Mouse (Mus musculus) duodenum, adult 2 months (tissue): ENCODE data around the gene Foxr1. TPM values are rescaled to one million over a fixed set of nuclear protein-coding genes. Genes with fewer than 3 reads are reported as not detected.

Experiments
- polyA plus RNA-seq: library from polyadenylated mRNA; depleted of rRNA; stranded (reverse); fragments of >200 nt; gene quantifications from 2 replicates; pipeline ENCODE4 v1.2.3, GENCODE M21; 2012; ENCODE audit warnings: low replicate concordance; rRNA removed

Foxr1 gene
- not detected in 2 replicates for polyA plus RNA-seq

DNA sequence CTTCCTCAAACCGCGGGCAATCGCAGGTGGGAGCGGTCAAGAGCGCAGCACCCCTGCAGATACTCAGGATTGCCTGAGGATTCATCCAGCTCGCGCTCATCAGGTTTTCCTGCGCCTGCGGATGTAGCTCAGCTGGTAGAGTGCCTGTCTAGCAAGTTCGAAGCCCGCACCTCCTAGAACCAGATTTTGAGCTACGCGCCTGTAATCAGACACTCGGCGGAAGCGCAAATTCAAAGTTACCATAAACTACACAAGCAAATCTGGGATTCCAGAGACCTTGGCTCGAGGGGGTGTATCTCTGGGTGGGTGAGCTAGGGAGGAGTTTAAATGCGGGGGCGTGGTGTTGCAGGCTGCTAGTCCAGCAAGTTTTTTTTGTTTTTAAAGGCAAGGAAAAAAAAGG lies at the start of gene Foxr1:
Gene Foxr1 (minus strand): TSS at position 176 of the 400 bp plus-strand sequence.

DNA sequence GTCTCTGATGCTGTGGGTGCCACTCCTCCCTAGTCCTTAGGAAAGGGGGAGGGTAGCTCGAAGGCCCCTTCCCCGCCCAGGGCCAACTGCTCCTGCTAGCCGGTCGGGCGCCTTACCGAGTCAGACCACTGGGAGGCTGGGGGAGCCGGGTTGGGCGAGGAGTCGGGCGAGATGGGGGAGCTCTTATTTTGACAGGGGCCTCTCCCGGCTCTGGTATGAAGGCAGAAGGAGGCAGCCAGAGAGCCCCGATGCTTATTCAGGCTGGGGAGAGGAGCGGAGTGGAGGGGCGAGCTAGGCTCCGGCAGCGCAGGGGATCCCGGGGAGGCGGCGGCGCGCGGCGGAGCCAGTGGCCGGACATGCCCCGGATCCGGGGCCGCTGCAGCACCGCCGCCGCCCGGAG lies 41.6 kb upstream of the Foxr1 start, which contains the start of gene Bcl9l:
Gene Bcl9l (plus strand): TSS at position 274 of the 400 bp plus-strand sequence.

DNA sequence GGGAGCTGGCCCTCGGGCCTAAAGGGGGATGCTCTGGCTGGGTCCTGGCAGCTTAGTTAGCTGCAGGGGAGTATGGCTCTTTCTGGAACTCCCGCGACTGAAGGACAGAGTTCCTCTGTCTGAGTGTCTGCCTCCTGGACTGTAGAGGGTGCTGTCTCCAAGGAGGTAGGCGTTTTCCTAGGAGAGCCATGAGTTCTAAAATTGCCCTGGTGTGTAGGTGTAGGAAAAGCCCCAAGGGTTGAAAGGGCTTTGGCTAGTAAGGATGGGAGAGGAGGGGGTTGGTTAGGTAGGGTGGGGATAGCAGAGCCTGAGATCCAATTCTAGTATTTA lies 13.9 kb upstream of the Foxr1 start, which contains the start of gene Upk2:
Gene Upk2 (minus strand): TSS at position 86 of the 330 bp plus-strand sequence.

DNA sequence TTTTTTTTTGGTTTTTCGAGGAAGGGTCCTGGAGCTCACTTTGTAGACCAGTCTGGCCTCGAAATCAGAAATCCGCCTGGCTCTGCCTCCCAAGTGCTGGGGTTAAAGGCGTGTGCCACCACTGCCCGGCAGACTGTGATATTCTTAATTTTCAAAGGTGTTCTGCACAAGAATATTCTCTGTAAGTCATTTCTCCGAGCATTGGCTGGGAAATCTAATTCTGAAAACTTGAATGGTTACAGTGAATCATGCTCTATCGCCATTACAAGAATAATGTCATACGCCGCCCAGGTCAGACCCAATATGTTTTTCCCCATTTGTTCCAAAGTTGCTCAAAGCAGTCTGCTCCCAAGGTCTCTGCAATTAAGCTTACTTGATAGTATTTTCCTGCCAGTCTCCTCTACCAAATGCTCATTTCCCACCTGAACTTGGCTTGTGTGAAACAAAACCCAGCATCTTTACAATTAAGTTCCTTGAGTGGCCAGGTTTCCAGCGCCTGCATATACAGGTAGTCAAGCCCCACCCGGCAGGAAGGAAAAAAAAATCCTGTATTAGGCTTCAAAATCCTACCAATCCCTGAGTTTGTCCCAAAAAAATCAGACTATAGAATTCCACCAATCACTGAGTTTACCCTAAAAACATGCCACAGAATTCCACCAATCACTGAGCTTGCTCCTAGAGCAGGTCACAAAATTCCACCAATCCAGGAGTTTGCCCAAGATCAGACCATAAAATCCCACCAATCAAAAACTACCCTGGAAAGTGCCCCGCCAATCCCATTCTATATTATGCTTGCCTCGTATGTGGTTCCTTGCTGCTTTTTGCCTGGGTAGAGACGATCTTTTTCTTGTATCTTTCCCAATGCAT lies 22.2 kb downstream of the Foxr1 start, which contains the start of gene Ccdc84:
Gene Ccdc84 (minus strand): TSS at position 51 of the 867 bp plus-strand sequence.

DNA sequence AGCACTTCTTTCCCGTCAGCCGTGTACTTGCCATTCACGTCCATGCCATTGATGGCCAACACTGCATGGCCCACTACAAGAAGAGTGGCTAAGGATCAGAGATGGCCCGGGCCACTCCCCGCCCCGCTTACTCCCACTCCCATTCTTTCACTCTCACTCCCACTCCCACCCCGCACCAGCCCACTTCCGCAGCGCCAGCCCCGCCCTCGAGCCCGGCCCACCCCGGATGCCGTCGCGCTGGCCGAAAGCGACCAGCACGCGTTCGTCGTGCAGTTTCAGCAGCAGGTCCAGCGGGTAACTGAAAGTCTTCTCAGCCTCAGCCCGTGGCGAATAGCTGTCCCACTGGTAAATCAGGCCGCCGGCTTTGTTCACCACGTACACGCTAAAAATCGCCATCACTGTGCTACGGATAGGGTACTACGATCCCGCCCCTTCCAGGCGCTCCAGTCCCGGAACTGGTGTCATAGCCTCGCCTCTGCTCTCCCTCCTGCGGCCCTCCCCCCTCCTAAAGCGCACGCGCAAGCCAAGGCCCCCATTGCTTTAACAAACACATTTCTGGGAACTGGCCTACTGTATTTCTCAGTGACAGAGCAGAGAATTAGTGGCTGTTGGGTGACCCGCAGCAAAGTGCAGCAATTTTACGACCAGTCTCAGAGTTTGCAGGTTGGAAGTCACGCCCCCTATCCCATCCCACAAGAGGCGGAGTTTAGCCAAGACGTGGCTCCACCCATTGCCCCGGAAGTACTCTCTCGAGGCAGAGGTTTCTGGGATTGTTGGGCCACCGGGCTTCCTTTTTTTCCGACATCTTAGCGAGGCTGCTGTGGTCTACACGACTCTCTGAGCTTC lies 33.8 kb downstream of the Foxr1 start, which contains the start of the genes Rps25 and Trappc4:
Gene Rps25 (plus strand): TSS at position 234 of the 846 bp plus-strand sequence.
Gene Trappc4 (minus strand): TSS at position 695 of the 846 bp plus-strand sequence.

DNA sequence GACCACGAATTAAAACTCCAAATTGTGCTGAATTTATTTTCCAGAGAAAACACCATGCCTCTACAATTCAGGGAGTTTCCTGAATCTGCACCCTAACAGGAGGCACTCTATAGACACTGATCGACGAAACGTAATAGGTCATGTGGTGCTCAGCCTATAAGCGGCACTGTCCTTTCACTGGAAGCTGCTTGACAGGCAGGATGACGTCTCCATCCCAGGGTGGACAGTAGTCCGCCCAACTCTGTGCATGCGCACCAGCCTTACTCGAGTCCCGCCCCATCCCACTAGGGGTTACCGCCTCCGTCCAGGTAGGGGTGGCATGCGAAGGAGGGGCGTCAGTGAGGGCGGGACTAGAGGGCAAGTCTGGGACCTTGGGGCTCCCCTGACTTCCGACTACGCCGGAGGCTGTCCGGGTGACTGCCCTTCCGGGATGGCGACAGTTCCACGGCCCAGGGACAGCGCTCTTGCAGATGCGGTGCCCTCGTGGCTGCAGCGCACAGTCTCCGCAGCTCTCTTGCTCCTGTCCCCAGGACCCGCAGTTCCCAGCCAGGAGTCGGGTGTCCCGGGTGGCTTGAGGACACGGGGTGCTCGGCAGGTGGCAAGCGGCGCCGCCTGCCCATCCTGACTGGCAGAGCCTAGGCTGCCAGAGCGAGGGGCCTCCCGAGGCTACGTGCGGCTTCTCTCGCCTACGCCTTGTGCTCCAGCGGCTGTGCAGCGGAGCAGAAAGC lies 44.1 kb downstream of the Foxr1 start, which contains the start of gene Slc37a4:
Gene Slc37a4 (plus strand): TSS at position 169 of the 728 bp plus-strand sequence.

Other genes with a start within 250 kb of the Foxr1 start
- gene Cbl, start 207.1 kb downstream of the Foxr1 start, polyA plus RNA-seq: 3.6 and 3.9 TPM in 2 replicates
- gene Ccdc153, start 200.5 kb downstream of the Foxr1 start, polyA plus RNA-seq: not detected in 2 replicates
- gene Pdzd3, start 189.7 kb downstream of the Foxr1 start, polyA plus RNA-seq: 10.0 and 25.1 TPM in 2 replicates
- 4.2 and 5.8 TPM in 2 replicates for gene Nlrx1, start 172.5 kb downstream of the Foxr1 start, polyA plus RNA-seq
- 1.6 and 1.7 TPM in 2 replicates for gene Abcg4, start 152.5 kb downstream of the Foxr1 start, polyA plus RNA-seq
- 14.2 and 16.9 TPM in 2 replicates for gene Hinfp, start 135.5 kb downstream of the Foxr1 start, polyA plus RNA-seq
- gene C2cd2l, start 120.9 kb downstream of the Foxr1 start, polyA plus RNA-seq: 158 and 249 TPM in 2 replicates
- gene Dpagt1, start 115.1 kb downstream of the Foxr1 start, polyA plus RNA-seq: 40.0 and 42.8 TPM in 2 replicates
- 134 and 260 TPM in 2 replicates for gene H2afx, start 106.4 kb downstream of the Foxr1 start, polyA plus RNA-seq
- gene Hmbs, start 96.9 kb downstream of the Foxr1 start, polyA plus RNA-seq: 35.1 and 44.5 TPM in 2 replicates
- gene Vps11, start 79.5 kb downstream of the Foxr1 start, polyA plus RNA-seq: 13.9 and 17.1 TPM in 2 replicates
- gene Hyou1, start 61.6 kb downstream of the Foxr1 start, polyA plus RNA-seq: 42.8 and 52.8 TPM in 2 replicates
- gene Slc37a4, start 44.3 kb downstream of the Foxr1 start, polyA plus RNA-seq: 40.0 and 85.7 TPM in 2 replicates
- gene Rps25, start 34.0 kb downstream of the Foxr1 start, polyA plus RNA-seq: 30.8 and 41.9 TPM in 2 replicates
- gene Trappc4, start 33.5 kb downstream of the Foxr1 start, polyA plus RNA-seq: 25.1 and 36.3 TPM in 2 replicates
- 15.0 and 16.9 TPM in 2 replicates for gene Ccdc84, start 22.6 kb downstream of the Foxr1 start, polyA plus RNA-seq
- 0.22 and 0.28 TPM in 2 replicates for gene Upk2, start 13.8 kb upstream of the Foxr1 start, polyA plus RNA-seq
- 29.3 and 33.5 TPM in 2 replicates for gene Bcl9l, start 41.7 kb upstream of the Foxr1 start, polyA plus RNA-seq
- gene Cxcr5, start 120.7 kb upstream of the Foxr1 start, polyA plus RNA-seq: 0.46 and 1.6 TPM in 2 replicates
- gene Ddx6, start 163.8 kb upstream of the Foxr1 start, polyA plus RNA-seq: 3.0 and 3.7 TPM in 2 replicates
- gene Treh, start 232.1 kb upstream of the Foxr1 start, polyA plus RNA-seq: 162 and 448 TPM in 2 replicates